Mouse (Mus musculus) mouse embryonic stem cell (cell line): ENCODE data around the gene Col20a1.

Experiments
- in situ Hi-C, 2 experiments: fragments of 300-500 bp; cut with MboI; formaldehyde crosslinking; loops; 1 replicate in 1 of 2; 3 replicates in 1 of 2; pipeline ENCODE4 v1.14.3; 2019 to 2020; ENCODE audit warnings: low sequenced_read_pairs in 2 of 2, low pct_unique_long_range_greater_than_20kb in 1 of 2, mixed read lengths in 1 of 2; ENCODE audit not compliant: unreplicated experiment in 1 of 2

Col20a1 gene

DNA sequence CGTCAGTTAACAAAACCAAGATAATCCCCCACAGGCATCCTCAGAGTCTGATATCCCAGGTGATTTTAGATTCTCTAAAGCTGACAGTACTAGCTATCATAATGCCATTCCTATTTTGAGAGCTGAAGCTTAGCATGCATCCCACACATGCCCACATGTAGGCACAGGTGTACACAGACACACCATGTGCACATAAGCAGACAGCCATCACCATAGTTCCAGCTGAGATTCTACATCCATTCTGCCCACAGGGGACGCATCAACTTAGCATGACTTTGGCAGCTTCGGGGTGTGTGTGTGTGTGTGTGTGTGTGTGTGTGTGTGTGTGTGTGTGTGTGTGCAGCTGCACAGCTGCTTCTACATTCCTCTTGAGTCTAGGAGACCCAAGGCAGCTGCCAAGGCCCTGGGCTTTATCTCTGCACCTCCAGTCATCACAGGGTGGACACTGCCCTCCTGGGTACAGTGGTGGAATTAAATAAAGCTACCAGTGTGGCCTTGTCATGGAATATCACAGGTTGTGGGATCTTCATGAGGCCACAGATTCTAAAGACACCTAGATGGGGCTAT is 2.1 kb downstream of the Col20a1 start:
- in situ Hi-C loops, result no loop called here

DNA sequence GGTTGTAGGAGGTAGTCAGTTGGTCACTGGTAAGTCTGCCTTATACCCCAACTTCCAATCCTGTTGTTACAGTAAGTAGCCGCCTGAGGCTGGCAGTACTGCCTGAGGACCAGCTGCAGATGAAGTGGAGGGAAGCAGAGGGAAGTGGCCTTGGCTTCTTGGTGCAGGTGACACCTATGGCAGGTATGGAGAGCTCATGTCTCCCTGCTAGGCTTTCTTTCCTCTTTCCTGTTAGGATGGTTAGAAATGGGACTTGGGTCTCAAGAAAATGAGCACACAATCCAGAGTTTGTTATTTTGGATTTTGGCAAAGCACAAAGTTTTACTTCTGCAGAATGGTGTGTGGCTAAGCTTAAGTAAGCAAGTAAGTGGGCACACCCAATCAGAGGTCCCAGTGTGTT is 2.6 kb downstream of the Col20a1 start:
- in situ Hi-C loops, result no loop called here

DNA sequence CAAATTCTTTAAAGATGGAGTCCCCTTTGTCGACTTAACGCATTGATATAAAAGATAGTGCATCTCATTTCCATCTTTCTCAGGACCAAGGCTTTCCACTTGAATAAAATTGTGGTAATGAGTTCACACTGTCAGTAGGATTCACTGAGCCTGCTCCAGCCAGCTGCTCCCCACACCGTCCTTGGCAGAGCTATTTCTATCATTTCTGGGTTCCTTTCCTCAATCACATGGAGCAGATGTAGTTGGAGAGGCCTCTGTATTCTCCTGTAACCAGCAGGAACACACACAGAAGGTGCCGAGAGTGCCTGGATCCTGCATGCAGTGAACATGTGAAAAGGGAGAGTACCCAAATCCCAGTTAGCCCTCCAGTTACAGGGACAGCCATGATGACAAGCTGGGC is 4.0 kb downstream of the Col20a1 start:
- in situ Hi-C loops, result loop anchor here in 1 of 2 experiments (10.0 kb wide), 1 partner anchor 64 kb away; no protein-coding TSS in a partner anchor

DNA sequence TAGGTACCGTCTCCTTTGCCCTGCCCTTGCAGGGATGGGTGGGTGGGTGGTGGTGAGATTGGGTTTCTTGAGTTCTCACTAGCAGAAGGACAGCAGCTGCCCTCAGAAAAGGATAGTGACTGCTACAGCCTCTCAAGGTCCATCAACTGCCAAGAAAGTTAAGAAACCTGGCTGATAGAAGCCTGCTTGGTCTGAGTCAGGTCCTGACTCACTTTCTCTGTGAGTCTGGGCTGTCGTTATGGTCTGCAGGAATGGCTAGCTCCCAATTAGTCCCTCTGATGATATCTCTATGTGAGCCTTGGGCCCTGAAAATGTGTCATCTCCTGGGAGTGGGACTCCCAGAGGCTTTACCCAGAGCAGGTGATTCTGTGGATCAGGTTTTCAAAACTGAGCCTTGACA is 8.0 kb downstream of the Col20a1 start:
- in situ Hi-C loops, result loop anchor here in 1 of 2 experiments (10.0 kb wide), 1 partner anchor 60 kb away; no protein-coding TSS in a partner anchor

DNA sequence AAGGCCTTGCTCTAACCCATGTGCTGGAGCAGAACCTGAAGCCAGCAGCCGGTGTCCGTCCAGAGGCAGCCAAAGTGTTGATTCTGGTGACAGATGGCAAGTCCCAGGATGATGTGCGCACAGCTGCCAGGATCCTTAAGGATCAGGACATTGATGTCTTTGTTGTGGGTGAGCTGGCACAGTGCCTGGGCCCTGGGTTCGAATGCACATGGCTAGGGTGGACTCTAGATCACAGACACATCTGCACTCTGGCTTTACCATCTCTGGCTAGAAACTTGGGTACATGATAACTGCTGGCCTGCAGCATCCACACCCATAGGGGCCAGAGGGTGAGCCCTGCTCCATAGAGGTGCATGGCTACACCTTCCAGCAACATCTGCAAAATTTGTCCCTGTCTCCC is 9.1 kb downstream of the Col20a1 start:
- in situ Hi-C loops, result loop anchor here (5.0 to 10.0 kb wide), 2 partner anchors 59 to 62 kb away; no protein-coding TSS in a partner anchor

DNA sequence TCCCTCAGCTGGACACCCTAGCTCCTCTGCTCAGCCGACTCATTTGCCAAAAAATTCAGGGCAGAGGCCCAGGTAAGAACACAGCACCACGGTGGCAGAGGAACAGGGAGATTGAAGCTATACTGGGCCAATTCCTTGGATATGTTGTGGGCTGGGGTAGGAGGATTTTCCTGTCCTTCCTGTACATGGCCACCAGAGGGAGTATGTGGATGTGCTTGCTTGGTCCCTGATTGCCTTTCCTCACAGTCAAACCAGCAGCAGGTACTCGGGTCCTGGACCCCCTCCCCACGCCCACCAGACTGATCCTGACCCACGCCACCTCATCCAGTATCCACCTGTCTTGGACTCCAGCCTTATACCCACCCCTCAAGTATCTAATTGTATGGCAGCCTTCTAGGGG is 10.1 kb downstream of the Col20a1 start:
- in situ Hi-C loops, result loop anchor here (5.0 to 10.0 kb wide), 2 partner anchors 58 to 61 kb away; no protein-coding TSS in a partner anchor

DNA sequence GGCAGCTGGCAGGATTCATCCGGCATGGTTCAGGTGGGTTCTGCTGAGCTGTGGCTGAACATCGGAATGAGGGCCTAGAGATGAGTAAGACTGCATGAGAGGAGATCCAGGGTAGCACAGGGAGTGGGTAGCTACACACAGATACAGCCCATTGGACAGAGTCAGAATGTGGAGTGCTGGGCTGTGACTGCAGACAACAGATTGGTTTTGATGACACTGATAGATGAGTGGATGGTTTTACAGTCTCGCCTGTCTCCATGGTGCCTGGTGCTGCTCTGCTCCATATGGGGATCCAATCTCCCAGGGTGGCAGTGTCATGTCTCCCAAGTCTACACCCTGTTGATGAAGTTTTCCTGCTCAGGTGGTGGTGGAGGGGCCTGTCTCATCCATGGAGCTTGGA is 10.6 kb downstream of the Col20a1 start:
- in situ Hi-C loops, result loop anchor here (5.0 to 10.0 kb wide), 2 partner anchors 58 to 60 kb away; no protein-coding TSS in a partner anchor

DNA sequence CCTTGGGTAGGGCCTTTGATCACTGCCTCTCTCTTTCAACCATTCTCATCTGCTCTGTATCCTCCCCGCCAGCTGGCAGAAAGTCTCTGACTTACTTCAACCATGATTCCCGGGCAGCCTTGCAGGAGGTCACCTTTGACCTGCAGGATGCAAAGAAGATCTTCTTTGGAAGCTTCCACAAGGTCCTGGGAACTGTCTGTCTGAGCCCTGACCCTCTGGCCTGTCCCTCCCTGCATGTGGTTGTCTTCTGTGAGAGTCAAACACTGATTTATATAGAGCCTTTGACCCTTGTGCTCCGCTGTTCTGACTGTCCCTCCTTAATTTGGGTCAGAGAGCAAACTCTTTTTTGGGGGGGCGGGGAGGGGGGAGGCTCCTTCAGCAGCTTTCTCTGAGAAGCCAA is 20.7 kb downstream of the Col20a1 start:
- in situ Hi-C loops, result no loop called here

DNA sequence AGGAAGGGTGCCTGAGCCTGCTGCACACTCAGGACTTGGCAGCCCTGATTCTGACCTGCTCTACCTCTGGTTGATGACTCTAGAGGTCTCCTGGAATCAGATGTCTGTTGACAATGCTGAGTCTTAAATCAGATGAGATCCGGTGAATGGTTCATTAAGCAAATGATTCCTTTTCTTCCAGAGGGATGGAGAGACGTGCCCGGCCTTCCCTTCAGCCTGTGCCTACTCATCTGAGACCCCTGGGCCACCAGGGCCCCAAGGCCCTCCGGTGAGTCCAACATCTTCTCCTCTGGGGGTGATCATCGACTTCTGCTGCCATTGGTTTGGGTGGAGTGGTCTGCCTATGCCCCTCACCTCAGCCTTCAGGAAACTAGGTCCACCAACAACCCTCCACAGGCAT is 22.0 kb downstream of the Col20a1 start:
- in situ Hi-C loops, result no loop called here

DNA sequence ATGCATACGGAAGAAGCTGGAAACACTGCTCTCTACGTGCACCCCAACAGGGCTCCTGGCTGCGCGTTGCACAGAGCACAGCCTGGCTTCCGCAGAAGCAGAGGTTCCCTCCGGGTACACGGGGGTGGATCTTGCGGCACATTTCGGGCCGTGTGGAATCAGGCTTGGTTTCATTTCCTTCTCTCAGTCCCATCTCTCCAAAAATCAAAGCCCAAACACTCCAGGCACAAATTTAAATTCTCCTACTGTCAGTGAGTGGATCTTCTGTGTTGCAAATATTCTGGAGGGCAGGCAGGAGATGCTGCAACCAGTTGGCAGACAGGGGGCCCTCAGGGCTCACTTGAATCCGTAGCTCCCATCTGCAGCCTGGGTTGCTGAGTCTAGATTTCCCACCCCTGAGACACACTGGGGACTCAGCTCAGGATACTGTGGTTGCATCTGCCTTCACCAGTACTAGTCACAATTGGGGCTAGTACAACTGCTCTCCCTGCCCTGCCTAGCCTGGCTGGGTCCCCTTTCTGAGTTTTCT is 45.1 kb downstream of the Col20a1 start:
- in situ Hi-C loops, result no loop called here

DNA sequence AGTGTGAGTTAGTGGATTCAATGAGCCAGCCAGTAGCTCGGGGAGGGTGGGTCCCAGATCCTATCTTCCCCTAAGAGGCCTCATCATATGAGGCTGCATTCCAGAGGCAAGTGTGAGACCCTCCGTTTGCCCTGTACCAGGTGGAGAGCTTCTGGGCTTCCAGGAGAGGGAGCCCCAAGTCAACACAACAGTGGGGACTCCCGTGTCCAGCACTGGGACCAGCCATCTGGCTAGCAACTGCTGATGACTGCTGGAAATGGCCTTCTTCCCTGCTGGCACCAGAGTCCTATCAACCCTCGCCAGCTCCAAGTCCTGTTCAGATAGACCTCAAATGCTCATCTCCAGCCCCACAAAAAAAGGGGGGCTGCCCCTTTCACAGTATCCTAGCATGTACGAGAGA is 46.1 kb downstream of the Col20a1 start:
- in situ Hi-C loops, result no loop called here

DNA sequence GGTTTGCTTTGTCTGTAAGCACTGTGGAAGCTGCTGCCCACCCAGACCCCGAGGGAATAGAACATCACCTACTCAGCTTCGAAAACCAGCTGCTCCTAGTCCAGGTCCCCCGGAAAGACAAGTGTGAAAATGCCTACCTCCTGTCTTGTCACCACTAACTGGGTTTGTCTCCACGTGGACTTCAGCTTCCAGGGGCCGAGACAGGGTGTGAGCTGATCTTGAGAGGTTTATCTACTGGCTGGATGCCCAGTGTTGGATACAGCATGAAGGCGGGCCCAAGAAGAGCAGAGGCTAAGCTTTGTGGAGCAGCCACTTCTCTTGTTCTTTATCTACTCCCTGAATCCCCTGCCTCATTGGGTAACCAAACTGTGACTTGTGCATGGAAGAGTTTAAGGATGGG is 47.0 kb downstream of the Col20a1 start:
- in situ Hi-C loops, result no loop called here

DNA sequence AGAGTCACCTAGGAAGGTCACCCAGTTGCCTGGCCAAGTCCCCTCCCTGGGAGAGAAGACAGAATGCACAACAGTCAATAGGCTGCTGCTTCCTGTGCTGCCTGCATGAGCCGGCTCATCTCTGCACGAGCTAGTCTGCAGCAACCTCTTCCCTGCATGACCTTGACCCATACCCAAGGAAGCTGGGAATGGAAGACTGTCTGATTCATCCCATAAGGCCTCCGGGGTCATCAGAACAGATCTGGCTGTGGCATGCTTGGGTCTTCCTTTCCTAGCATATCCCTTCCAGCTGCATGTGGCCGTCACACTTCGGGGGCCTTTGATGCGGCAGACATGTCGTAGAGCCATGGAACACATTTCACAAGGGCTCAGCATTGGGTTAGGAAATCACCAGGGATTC is 48.9 kb downstream of the Col20a1 start:
- in situ Hi-C loops, result no loop called here

DNA sequence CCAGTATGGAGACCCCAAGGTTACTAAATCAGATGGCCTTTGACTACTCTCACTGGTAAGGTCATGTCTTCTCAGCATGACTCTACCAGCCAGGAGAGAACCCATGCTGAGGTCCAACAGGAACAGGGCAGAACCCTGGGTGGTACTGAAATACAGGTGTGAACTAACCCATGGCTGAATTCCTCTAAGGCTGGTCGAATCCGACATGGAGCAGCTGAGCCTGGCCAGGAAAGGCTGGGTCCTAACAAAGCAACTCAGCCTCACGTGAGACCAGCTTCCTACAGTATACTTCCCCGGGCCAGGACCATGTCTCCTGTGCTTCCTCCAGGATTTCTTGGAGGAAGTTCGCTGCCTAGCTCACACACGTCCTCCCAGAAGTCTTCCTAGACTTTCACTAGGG is 50.2 kb downstream of the Col20a1 start:
- in situ Hi-C loops, result no loop called here

DNA sequence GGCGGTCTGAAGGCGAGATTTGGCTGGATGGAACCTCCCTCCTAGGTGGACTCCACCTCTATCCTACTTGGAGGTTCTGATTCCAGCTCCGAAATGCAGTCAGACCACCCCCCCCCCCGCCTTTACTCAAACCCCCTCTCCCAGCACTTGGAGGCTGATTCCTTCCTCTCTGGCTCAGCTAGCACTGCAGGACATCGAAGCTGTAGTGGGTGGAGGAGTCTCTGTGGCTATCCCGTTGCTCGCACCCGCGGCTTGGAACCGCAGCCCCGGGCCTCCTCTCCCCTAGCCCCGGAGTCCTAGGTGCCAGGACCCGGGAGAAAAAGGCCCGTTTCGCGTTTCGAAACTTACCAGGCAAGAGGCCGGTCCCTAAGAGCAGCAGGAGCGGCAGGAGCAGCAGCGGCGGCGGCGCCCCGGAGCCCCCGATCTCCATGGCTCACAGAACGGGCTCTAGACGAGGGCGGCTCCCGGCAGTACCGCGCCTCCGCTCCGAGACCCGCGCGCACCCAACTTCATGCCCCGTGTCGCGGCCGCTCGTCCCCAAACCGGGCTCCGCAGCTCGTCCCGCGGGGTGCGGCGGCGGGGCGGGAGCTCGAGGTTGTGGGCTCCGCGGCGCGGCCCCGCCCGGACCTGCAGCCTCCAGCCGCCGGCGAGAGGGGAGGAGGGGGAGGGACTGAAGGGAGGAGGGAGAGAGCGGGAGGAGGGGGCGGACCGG is 52.5 kb downstream of the Col20a1 start:
- in situ Hi-C loops, result no loop called here

DNA sequence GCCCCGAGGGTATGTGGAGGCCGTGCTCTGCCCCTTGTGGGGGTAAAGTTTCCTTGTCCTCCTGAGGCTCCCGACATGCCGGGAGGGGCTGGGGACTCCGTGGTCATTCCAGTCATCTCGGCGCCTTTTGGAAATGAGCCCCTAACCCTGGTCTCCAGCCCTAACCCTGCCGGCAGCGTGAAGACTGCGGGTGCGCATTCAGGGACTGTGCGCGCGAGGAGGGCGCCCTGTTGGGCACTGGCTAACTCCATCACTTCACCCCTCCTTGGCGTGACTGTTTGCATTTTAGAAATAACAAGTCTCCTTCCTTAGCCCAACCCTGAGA is 53.0 kb downstream of the Col20a1 start:
- in situ Hi-C loops, result no loop called here

DNA sequence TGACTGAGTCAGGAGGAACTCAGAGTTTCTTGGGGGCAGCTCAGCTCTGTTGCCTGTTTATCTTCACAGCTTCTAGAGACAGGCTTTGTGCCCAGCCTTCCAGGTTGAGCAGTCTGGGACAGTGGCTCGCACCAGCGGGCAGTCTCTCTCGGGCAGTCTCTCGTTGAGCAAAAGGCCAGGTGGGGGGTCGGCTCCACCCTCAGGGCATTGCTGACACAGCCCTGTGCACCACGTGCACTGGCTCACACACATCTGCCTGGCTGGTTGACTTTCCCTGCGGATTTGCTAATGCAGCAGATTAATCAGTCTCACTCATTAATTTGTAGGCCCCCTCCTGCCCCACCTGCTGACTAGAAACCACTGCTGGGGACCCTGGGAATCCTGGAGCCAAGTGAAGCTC is 55.6 kb downstream of the Col20a1 start:
- in situ Hi-C loops, result no loop called here

DNA sequence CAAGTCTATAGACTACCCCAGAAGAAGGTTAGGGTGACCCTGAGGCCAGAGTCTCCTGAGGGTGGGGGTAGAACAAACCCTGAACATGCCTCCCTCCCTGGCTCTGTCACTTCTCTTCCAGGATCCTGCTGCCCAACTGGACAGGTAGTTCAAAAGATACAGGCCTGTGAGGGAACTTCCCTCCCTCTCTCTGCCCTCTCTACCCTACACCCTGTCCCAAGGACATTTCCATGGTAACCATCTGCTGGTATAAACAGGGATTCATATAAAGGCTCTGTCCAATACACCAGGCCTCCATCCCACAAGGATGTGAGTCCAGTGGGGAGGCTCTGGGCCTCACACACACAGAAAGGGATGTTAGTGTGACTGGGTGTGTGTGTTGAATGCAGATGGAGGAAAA is 56.0 kb downstream of the Col20a1 start:
- in situ Hi-C loops, result no loop called here

DNA sequence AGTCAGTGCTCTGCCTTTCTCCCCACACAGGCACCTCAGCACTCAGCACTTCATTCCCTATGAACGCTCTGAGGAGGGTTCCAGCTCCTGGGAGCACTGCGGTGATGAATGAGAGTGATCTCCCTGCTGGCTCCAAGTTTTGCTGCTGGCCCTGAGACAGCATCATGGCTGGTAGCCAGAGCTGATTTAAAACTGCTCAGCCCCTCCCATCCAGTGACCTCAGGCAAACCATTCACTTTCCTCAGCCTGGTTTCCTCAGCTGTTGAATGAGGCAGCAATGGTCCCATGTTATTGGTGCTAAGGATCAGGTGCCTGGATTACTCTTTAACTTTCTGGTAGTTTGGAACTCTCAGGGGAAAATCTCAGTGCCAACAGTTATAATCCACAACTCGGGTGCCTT is 57.1 kb downstream of the Col20a1 start, which contains the start of gene Chrna4:
Chrna4 (minus strand) TSS at position 110 of the 400 bp plus-strand sequence.
- in situ Hi-C loops, result no loop called here

DNA sequence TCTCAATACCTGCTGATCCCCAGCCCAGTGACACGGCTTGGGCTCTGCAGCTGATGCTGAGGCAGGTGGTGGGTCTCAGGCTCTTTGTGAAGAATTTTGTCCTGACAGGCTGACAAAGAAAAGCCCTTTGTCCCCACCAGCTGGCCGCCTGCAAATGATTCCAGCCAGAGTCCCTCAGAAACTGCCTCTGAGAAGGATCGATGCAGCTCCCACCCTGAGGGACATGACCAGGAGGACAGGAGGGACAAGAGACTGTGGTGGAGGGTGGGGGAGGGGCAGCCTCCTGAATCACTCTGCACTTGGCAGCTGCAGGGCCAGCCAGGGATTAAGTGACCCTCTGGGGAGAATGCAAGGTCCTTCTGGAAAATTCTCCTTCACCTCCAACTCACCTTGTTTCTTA is 57.7 kb downstream of the Col20a1 start:
- in situ Hi-C loops, result no loop called here
